Mouse (Mus musculus) heart, postnatal 0 days (tissue): ENCODE data around the gene Med13l. TPM values are rescaled to one million over a fixed set of nuclear protein-coding genes. Genes with fewer than 3 reads are reported as not detected.

Experiments
- ATAC-seq: fragments of 200-750 bp; cut with Nextera tagmentation; 2 replicates; pipeline ENCODE4 v1.8.0; 2017; ENCODE audit warnings: low read depth, moderate number of reproducible peaks, moderate library complexity; ENCODE audit not compliant: insufficient read depth
- DNase-seq: peaks from one replicate; pipeline ENCODE4 v3.0.0-alpha.2; 2016; ENCODE audit warnings: low spot score
- H3K27ac ChIP-seq: fragments of 300-500 bp; sonication (generic); 2 replicates; pipeline ENCODE4 v1.5.1; 2014; ENCODE audit warnings: low read depth, mild to moderate bottlenecking
- H3K27me3 ChIP-seq: fragments of 300-500 bp; sonication (generic); 2 replicates; pipeline ENCODE4 v1.6.1; 2014; ENCODE audit warnings: low read length, mixed read lengths; ENCODE audit not compliant: control insufficient read depth, insufficient read depth
- H3K36me3 ChIP-seq: fragments of 300-500 bp; sonication (generic); replicated peaks from 2 replicates; pipeline ENCODE4 v1.6.1; 2014; ENCODE audit warnings: low read length, mixed read lengths; ENCODE audit not compliant: control insufficient read depth, insufficient read depth
- H3K4me1 ChIP-seq: fragments of 300-500 bp; sonication (generic); 2 replicates; pipeline ENCODE4 v1.6.1; 2014; ENCODE audit warnings: antibody characterized with exemption; ENCODE audit not compliant: control insufficient read depth, insufficient read depth
- H3K4me2 ChIP-seq: fragments of 300-500 bp; sonication (generic); 2 replicates; pipeline ENCODE4 v1.6.1; 2014; ENCODE audit warnings: low read depth, mild to moderate bottlenecking, low read length, moderate library complexity
- H3K4me3 ChIP-seq: fragments of 300-500 bp; sonication (generic); 2 replicates; pipeline ENCODE4 v1.5.1; 2014; ENCODE audit warnings: low read depth, low read length
- H3K9ac ChIP-seq: fragments of 300-500 bp; sonication (generic); replicated peaks from 2 replicates; pipeline ENCODE4 v1.6.1; 2014; ENCODE audit warnings: low read depth, low read length, mixed read lengths
- H3K9me3 ChIP-seq: fragments of 300-500 bp; sonication (generic); replicated peaks from 2 replicates; pipeline ENCODE4 v1.6.1; 2016; ENCODE audit warnings: low read length; ENCODE audit not compliant: control insufficient read depth
- CTCF ChIP-seq: IDR thresholded peaks from 2 replicates; pipeline ENCODE4 v1.5.1; 2016; ENCODE audit warnings: antibody characterized with exemption, control low read depth, low read depth
- EP300 ChIP-seq: IDR thresholded peaks from 2 replicates; pipeline ENCODE4 v1.6.1; 2016; ENCODE audit warnings: antibody characterized with exemption, low read depth
- WGBS: fragments of 180-500 bp; shearing (Covaris S2); extraction: QIAGEN DNeasy Blood & Tissue Kit; methylation state at CpG from one replicate; pipeline ENCODE4 v1.1.7; 2014; 5-methylcytosine and 5-hydroxymethylcytosine counted together
- polyA plus RNA-seq: library from polyadenylated mRNA; unstranded; fragments of >200 nt; fragmentation: Nextera tagmentation; extraction: Ambion mirVana; gene quantifications from 2 replicates; pipeline ENCODE4 v1.2.1, GENCODE M21; 2015
- total RNA-seq: library from RNA; depleted of rRNA; stranded (reverse); fragments of >200 nt; gene quantifications from 2 replicates; pipeline ENCODE4 v1.2.3, GENCODE M21; 2014; ENCODE audit warnings: low replicate concordance

Gene Med13l
- total and polyA plus RNA-seq, 2 experiments from 2014 or later = 5.2 to 11.4 TPM

- no peaks in the 10 kb centered on the region for H3K9me3 ChIP-seq
- no peak overlapping the region for H3K9ac ChIP-seq
- TF ChIP-seq EP300 (no peak), CTCF (no peak)
- DNase-seq (no peak), ATAC-seq (no peak)
- H3K27ac ChIP-seq = no peak overlapping the region
- H3K36me3 ChIP-seq = peaks cover 84% of the 10 kb centered on the region
- H3K27me3 ChIP-seq = no peaks in the 10 kb centered on the region
- H3K4me1 ChIP-seq = no peaks in the 10 kb centered on the region
- WGBS = 75% methylated on average over 2 of the region's 2 CpGs
- H3K4me2 ChIP-seq = no peak overlapping the region
- no peak overlapping the region for H3K4me3 ChIP-seq
These were observed 182.6 kb downstream of the Med13l start for GRCm38 (mm10) chr5:118743067-118743466.

- no peak overlapping the region for H3K9ac ChIP-seq
- no peak overlapping the region for H3K4me3 ChIP-seq
- WGBS = 82% methylated on average over 10 of the region's 10 CpGs
- no peak overlapping the region for H3K4me2 ChIP-seq
- TF ChIP-seq CTCF (no peak), EP300 (no peak)
- DNase-seq (no peak), ATAC-seq (no peak)
- no peaks in the 10 kb centered on the region for H3K4me1 ChIP-seq
- no peaks in the 10 kb centered on the region for H3K9me3 ChIP-seq
- H3K36me3 ChIP-seq = peaks cover 84% of the 10 kb centered on the region
- H3K27me3 ChIP-seq = no peaks in the 10 kb centered on the region
- no peak overlapping the region for H3K27ac ChIP-seq
These were observed 186.5 kb downstream of the Med13l start for GRCm38 (mm10) chr5:118747026-118747425.

DNA sequence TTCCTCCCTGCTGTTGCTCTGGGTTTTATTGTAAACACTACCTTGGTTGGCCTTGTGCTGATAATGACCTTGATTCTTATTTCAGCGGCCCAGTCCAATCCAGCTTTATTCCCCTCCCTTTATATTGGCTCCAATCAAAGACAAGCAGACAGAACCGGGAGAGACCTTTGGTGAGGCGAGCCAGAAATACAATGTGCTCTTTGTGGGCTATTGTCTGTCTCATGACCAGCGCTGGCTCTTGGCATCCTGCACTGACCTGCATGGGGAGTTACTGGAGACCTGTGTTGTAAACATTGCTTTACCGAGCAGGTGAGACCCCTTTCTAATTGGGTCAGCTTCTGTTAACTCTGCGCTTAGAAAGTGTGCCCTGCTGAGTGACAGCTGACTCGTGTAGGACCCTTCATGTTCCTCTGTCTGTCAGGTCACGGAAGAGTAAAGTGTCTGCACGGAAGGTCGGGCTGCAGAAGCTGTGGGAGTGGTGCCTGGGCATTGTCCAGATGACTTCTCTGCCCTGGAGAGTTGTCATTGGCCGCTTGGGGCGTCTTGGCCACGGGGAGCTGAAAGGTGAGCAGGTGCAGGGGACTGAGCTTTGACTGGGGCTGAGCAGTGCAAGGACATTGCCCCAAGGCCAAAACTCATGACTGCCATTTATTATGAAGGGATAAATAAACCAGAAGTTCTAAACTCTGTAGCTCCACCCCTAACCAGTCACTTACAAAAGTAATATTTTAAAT lies 191.1 kb downstream of the Med13l start:
- Histone ChIP-seq H3K27me3 (no peaks in the 10 kb centered on the region), H3K4me3 (no peak overlapping the region), H3K27ac (no peak overlapping the region), H3K9ac (no peak overlapping the region), H3K36me3 (peaks cover 96% of the 10 kb centered on the region), H3K4me1 (no peaks in the 10 kb centered on the region), H3K9me3 (no peaks in the 10 kb centered on the region), H3K4me2 (no peak overlapping the region)
- no peak for TF ChIP-seq CTCF
- no peak for TF ChIP-seq EP300
- 75% methylated on average over 13 of the region's 13 CpGs for WGBS
- DNase-seq = peak; percentile 1
- no peak for ATAC-seq

DNA sequence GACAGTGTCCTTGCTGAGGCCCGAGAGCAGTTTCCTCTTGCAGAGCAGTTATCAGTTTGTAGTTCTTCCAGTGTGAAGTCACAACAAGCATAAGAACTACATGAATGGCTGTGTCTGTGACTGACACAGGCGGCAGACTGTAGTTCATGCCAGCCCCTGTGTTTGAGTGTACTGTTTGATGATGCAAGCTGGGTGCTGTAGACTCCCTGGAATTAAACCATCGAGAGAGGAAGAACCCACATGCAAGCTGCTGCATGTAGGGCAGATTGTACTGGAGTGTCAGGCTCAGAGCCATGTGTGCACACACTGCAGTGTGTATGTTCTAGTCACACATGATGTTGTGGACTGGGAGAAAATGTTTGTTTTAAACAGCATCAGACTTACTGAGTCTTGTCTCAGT lies 192.4 kb downstream of the Med13l start:
- Histone ChIP-seq H3K4me2 (no peak overlapping the region), H3K4me1 (no peaks in the 10 kb centered on the region), H3K36me3 (peaks cover 98% of the 10 kb centered on the region), H3K27ac (no peak overlapping the region), H3K9me3 (no peaks in the 10 kb centered on the region), H3K9ac (no peak overlapping the region), H3K4me3 (no peak overlapping the region), H3K27me3 (no peaks in the 10 kb centered on the region)
- TF ChIP-seq CTCF (no peak), EP300 (no peak)
- 66% methylated on average over 3 of the region's 3 CpGs for WGBS
- DNase-seq = no peak
- ATAC-seq = no peak

GRCm38 (mm10) chr5:118753471-118754044 lies 193.1 kb downstream of the Med13l start:
- H3K9me3 ChIP-seq = no peaks in the 10 kb centered on the region
- no peak overlapping the region for H3K4me2 ChIP-seq
- 64% methylated on average over 10 of the region's 10 CpGs for WGBS
- ATAC-seq (no peak), DNase-seq (peak; percentile 3)
- no peak for TF ChIP-seq EP300
- no peak for TF ChIP-seq CTCF
- H3K4me3 ChIP-seq = no peak overlapping the region
- H3K4me1 ChIP-seq = no peaks in the 10 kb centered on the region
- no peak overlapping the region for H3K27ac ChIP-seq
- H3K36me3 ChIP-seq = peaks cover 99% of the 10 kb centered on the region
- H3K27me3 ChIP-seq = no peaks in the 10 kb centered on the region
- H3K9ac ChIP-seq = no peak overlapping the region
